Mouse (Mus musculus) liver, postnatal 0 days (tissue): ENCODE measurements at regions not wholly inside any gene's neighbourhood (a gene's known extent, or its start where the extent isn't known, plus 50 kb on each side); places are given as distances from the start of the nearest gene placed in this dataset.

Experiments used
- ATAC-seq: fragments of 200-750 bp; cut with Nextera tagmentation; 2 replicates; pipeline ENCODE4 v1.8.0; 2017; ENCODE audit warnings: mild to moderate bottlenecking, moderate library complexity
- DNase-seq: peaks from one replicate; pipeline ENCODE4 v3.0.0-alpha.2; 2016
- H3K27ac ChIP-seq: fragments of 300-500 bp; sonication (generic); 2 replicates; pipeline ENCODE4 v1.5.1; 2014; ENCODE audit warnings: antibody characterized with exemption, moderate library complexity, mild to moderate bottlenecking, low read depth
- H3K27me3 ChIP-seq: fragments of 300-500 bp; sonication (generic); 2 replicates; pipeline ENCODE4 v1.6.1; 2014; ENCODE audit warnings: low read length, control low read depth, mixed read lengths; ENCODE audit not compliant: insufficient read depth
- H3K36me3 ChIP-seq: fragments of 300-500 bp; sonication (generic); replicated peaks from 2 replicates; pipeline ENCODE4 v1.6.1; 2014; ENCODE audit warnings: mild to moderate bottlenecking, control low read depth, low read length, moderate library complexity, mixed read lengths; ENCODE audit not compliant: insufficient read depth
- H3K4me1 ChIP-seq: fragments of 300-500 bp; sonication (generic); 2 replicates; pipeline ENCODE4 v1.6.1; 2014; ENCODE audit warnings: antibody characterized with exemption, mild to moderate bottlenecking, control low read depth; ENCODE audit not compliant: insufficient read depth
- H3K4me2 ChIP-seq: fragments of 300-500 bp; sonication (generic); 2 replicates; pipeline ENCODE4 v1.6.1; 2014; ENCODE audit warnings: low read depth, mild to moderate bottlenecking, low read length, moderate library complexity, mixed read lengths
- H3K4me3 ChIP-seq: fragments of 300-500 bp; sonication (generic); 2 replicates; pipeline ENCODE4 v1.5.1; 2014; ENCODE audit warnings: low read depth, low read length
- H3K9ac ChIP-seq: fragments of 300-500 bp; sonication (generic); replicated peaks from 2 replicates; pipeline ENCODE4 v1.6.1; 2014; ENCODE audit warnings: mild to moderate bottlenecking, moderate library complexity
- H3K9me3 ChIP-seq: fragments of 300-500 bp; sonication (generic); 2 replicates; pipeline ENCODE4 v1.6.1; 2016; ENCODE audit warnings: mild to moderate bottlenecking, control low read depth, low read length, mixed read lengths
- CTCF ChIP-seq: sonication (generic); IDR thresholded peaks from 2 replicates; pipeline ENCODE4 v1.5.1; 2016; ENCODE audit warnings: antibody characterized with exemption, low read depth
- EP300 ChIP-seq: IDR thresholded peaks from 2 replicates; pipeline ENCODE4 v1.6.1; 2016; ENCODE audit warnings: antibody characterized with exemption, low read depth, mild to moderate bottlenecking
- WGBS: fragments of 180-500 bp; shearing (Covaris S2); extraction: QIAGEN DNeasy Blood & Tissue Kit; methylation state at CpG from one replicate; pipeline ENCODE4 v1.1.7; 2014; ENCODE audit not compliant: insufficient replicate concordance; 5-methylcytosine and 5-hydroxymethylcytosine counted together

DNA sequence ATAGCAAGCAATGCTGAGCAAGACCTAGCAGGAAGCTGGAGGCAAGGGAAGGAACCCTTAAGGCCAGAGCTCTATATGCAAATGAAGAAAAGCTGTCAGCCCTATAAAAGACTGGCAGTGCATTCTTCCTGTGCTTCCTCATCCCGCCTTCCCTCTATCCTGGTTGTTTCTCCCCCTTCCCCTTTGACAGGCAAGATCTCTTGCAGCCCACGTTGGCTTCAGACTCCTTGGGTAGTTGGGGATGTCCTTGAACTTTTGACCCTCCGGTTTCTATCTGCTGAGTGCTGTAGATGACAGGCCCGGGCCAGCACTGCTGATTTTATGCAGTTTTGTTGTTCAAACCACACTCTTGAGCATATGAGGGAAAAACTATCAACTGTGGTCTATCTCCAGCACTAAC, 68.1 kb downstream of the Phlda1 start:
- Histone ChIP-seq H3K4me3 (no peak overlapping the region), H3K27ac (no peak overlapping the region), H3K4me2 (no peak overlapping the region), H3K9me3 (no peaks in the 10 kb centered on the region), H3K27me3 (no peaks in the 10 kb centered on the region), H3K9ac (no peak overlapping the region), H3K36me3 (no peaks in the 10 kb centered on the region), H3K4me1 (peaks cover 28% of the 10 kb centered on the region)
- TF ChIP-seq CTCF = no peak
- TF ChIP-seq EP300 = no peak
- ATAC-seq (no peak), DNase-seq (no peak)
- WGBS = 57% methylated on average over 4 of the region's 4 CpGs

DNA sequence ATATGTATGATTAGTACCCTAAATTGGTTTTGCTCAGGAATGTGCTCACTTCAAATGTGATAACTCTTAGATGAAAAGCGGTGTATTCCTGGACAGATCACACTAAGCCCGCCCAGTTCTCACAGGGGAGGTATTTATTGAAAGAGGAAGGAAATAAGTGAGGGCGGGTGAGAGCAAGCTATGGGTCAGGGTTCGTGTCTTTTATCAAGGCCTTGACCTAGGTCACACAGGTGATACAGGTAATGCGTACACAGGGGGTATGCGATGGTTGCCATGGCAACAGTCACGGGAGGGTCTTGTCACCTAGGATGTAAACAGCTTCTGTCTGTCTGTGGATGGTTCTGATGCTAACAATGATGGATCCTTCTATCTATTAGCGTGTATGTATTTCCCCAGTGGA, 68.7 kb downstream of the Phlda1 start:
- Histone ChIP-seq H3K4me2 (no peak overlapping the region), H3K27ac (no peak overlapping the region), H3K4me1 (peaks cover 32% of the 10 kb centered on the region), H3K4me3 (no peak overlapping the region), H3K9ac (no peak overlapping the region), H3K9me3 (no peaks in the 10 kb centered on the region), H3K36me3 (no peaks in the 10 kb centered on the region), H3K27me3 (no peaks in the 10 kb centered on the region)
- no peak for TF ChIP-seq EP300
- TF ChIP-seq CTCF = no peak
- WGBS = 42% methylated on average over 8 of the region's 8 CpGs
- DNase-seq = no peak
- ATAC-seq = no peak

DNA sequence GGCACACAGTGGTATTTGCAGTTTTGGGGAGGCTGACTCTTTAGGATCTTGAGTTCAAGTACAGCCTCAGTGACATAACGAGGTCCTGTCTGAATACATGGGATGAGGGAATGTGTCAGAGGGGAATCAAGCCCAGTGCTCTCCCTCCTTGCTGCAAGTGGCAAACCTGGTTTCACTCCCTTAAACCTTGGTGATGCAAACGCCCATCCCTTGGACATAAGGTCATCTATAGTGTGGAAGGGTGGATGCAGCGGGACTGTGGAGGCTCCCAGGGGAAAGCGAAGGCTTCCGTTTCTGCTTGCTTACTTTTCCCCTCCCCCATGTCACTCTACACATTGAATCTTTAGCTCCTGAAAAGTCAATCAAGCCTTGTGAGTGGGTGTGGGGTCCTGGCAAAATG, 69.2 kb downstream of the Phlda1 start:
- no peak overlapping the region for H3K4me3 ChIP-seq
- WGBS = 52% methylated on average over 5 of the region's 5 CpGs
- H3K9ac ChIP-seq = no peak overlapping the region
- no peaks in the 10 kb centered on the region for H3K27me3 ChIP-seq
- DNase-seq (no peak), ATAC-seq (no peak)
- no peaks in the 10 kb centered on the region for H3K36me3 ChIP-seq
- H3K4me2 ChIP-seq = 0 out of 2 replicates have a peak overlapping the region, but pooled peaks have one; percentile 0
- no peak overlapping the region for H3K27ac ChIP-seq
- no peaks in the 10 kb centered on the region for H3K9me3 ChIP-seq
- TF ChIP-seq CTCF (no peak), EP300 (no peak)
- H3K4me1 ChIP-seq = peaks cover 36% of the 10 kb centered on the region

DNA sequence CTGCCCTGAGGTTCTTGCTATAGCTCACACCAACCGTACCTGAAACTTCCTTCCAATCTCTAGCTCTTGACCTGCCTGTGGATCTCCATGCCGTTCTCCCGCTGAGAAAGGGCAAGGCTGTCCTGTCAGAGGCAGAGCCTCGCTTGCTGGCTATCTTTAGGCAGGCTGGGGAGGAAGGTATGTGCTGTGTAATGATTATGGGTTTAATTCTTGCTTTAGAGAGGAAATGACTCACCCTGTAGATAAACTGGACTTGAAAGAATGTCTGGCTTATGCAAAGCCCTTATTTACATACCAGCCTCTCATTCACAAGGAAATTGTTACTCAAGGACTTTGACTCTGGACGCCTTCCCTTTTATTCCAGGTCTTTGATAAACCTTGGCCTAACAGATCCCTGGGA, 69.8 kb downstream of the Phlda1 start:
- H3K9ac ChIP-seq = no peak overlapping the region
- H3K9me3 ChIP-seq = no peaks in the 10 kb centered on the region
- peak; percentile 62 for ATAC-seq
- peak overlapping the region; percentile 25; the same call in 1 of the 2 replicates for H3K27ac ChIP-seq
- H3K36me3 ChIP-seq = no peaks in the 10 kb centered on the region
- WGBS = 16% methylated on average over 5 of the region's 5 CpGs
- TF ChIP-seq EP300 (peak; percentile 67; the same call in 1 of the 2 replicates), CTCF (no peak)
- H3K4me3 ChIP-seq = no peak overlapping the region
- H3K4me2 ChIP-seq = 0 out of 2 replicates have a peak overlapping the region, but pooled peaks have one; percentile 0
- no peak for DNase-seq
- peaks cover 42% of the 10 kb centered on the region for H3K4me1 ChIP-seq
- H3K27me3 ChIP-seq = no peaks in the 10 kb centered on the region

DNA sequence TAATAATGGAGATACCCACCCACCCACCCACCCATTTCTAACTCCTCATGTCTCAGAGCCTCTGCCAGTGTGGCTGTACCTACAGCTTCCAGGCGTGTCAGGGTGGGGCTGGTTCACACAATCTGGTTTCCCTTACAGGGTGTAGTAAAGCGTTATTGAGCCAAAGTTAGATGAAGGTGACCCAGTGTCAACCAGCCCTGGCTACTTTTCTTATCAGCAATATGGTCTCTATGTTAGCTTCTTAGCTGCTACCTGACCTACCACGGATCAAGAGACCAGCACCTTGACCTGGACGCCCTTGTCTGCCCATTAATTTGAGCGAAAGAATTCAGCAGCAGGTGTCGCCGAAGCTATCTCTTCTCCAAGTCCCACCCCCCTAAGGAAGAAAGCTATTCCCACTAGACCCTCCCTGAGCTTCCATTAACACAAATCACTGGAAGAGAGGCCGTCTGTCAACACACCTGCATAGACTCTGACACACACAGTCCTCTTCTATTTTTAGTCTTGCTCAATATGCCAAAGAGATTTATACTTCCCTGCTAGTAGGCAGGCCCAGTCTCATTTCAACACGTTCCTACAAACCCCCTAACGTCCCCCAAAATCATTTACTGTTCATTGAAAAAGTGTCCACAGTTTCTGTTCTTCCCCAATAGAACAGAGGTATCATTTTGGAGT, 70.4 kb downstream of the Phlda1 start:
- ATAC-seq = peak; percentile 30; the same call in 1 of the 2 replicates

DNA sequence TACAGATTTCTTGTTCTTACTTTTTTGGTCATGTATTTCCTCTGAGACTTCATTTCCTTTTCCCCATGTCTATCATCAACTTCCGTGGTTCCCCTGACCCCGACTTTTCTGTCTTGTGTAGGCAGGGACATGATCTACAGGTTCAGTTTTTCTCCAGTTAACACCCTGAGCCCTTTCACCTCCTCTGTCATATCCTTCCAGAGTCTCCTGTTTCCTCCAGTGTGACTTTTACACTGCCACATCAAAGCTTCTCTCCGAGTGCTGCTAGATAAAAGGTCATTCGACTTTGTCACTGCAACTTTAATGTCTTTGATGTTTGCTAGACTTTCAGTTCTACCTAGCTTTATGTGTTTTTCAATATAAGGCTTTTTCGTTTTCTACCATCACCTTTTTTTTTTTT, 72.5 kb downstream of the Phlda1 start:
- H3K4me1 ChIP-seq = peaks cover 65% of the 10 kb centered on the region
- ATAC-seq (no peak), DNase-seq (no peak)
- TF ChIP-seq CTCF (no peak), EP300 (no peak)
- no peak overlapping the region for H3K9ac ChIP-seq
- no peaks in the 10 kb centered on the region for H3K36me3 ChIP-seq
- peak overlapping the region; percentile 58 for H3K27ac ChIP-seq
- H3K4me3 ChIP-seq = no peak overlapping the region
- no peaks in the 10 kb centered on the region for H3K27me3 ChIP-seq
- H3K9me3 ChIP-seq = no peaks in the 10 kb centered on the region
- no peak overlapping the region for H3K4me2 ChIP-seq
- WGBS = 17% methylated on average over 5 of the region's 5 CpGs

More for the DNA sequence above, 70.4 kb downstream of the Phlda1 start:
- peak overlapping the region; percentile 25 for H3K27ac ChIP-seq
- WGBS = 49% methylated on average over 10 of the region's 10 CpGs
- no peaks in the 10 kb centered on the region for H3K36me3 ChIP-seq
- peaks cover 48% of the 10 kb centered on the region for H3K4me1 ChIP-seq
- no peaks in the 10 kb centered on the region for H3K27me3 ChIP-seq
- DNase-seq = no peak
- H3K4me2 ChIP-seq = no peak overlapping the region
- no peaks in the 10 kb centered on the region for H3K9me3 ChIP-seq
- no peak for TF ChIP-seq CTCF
- no peak for TF ChIP-seq EP300
- no peak overlapping the region for H3K9ac ChIP-seq
- H3K4me3 ChIP-seq = no peak overlapping the region
